Mouse (Mus musculus) WW6 (cell line): ENCODE data around the gene Src.
"Not testable (repeated sequence)": the region's sequence is repeated elsewhere in the genome, so short reads cannot be mapped to it uniquely, and the experiment has no call there.

Experiments used
- DNase-seq: peaks from one replicate; pipeline ENCODE4 v3.0.0-alpha.2; 2013; ENCODE audit warnings: low read depth, low spot score

Src gene

GRCm38 (mm10) chr2:157475437-157476379, 57.5 kb downstream of the Src start:
- DNase-seq: no peak

GRCm38 (mm10) chr2:157478651-157479050, 60.4 kb downstream of the Src start:
- no peak for DNase-seq

- DNase-seq: no peak
Measured at GRCm38 (mm10) chr2:157479858-157480568, 61.8 kb downstream of the Src start.

- no peak for DNase-seq
Measured at GRCm38 (mm10) chr2:157482729-157483128, 64.5 kb downstream of the Src start.

GRCm38 (mm10) chr2:157486559-157486958, 68.3 kb downstream of the Src start:
- DNase-seq: not testable (repeated sequence)

- DNase-seq: no peak
Measured at GRCm38 (mm10) chr2:157486981-157487656, 68.9 kb downstream of the Src start.

- no peak for DNase-seq
Measured at GRCm38 (mm10) chr2:157487733-157488175, 69.5 kb downstream of the Src start.

GRCm38 (mm10) chr2:157493240-157493639, 75.0 kb downstream of the Src start:
- no peak for DNase-seq

GRCm38 (mm10) chr2:157498529-157498928, 80.3 kb downstream of the Src start:
- no peak for DNase-seq

- DNase-seq: no peak
Measured at GRCm38 (mm10) chr2:157500364-157500763, 82.1 kb downstream of the Src start.

GRCm38 (mm10) chr2:157501324-157501723, 83.1 kb downstream of the Src start:
- DNase-seq: no peak

GRCm38 (mm10) chr2:157506779-157507178, 88.5 kb downstream of the Src start:
- DNase-seq: no peak

GRCm38 (mm10) chr2:157509182-157509581, 90.9 kb downstream of the Src start:
- DNase-seq: no peak

GRCm38 (mm10) chr2:157510031-157510430, 91.8 kb downstream of the Src start:
- no peak for DNase-seq

GRCm38 (mm10) chr2:157512859-157513258, 94.6 kb downstream of the Src start:
- DNase-seq: no peak

GRCm38 (mm10) chr2:157513737-157514208, 95.5 kb downstream of the Src start:
- no peak for DNase-seq

- DNase-seq: no peak
Measured at GRCm38 (mm10) chr2:157514353-157514752, 96.1 kb downstream of the Src start.

- DNase-seq: no peak
Measured at GRCm38 (mm10) chr2:157517526-157517925, 99.3 kb downstream of the Src start.

- no peak for DNase-seq
Measured at GRCm38 (mm10) chr2:157518451-157518850, 100.2 kb downstream of the Src start.

GRCm38 (mm10) chr2:157519452-157519851, 101.2 kb downstream of the Src start:
- no peak for DNase-seq

GRCm38 (mm10) chr2:157520496-157520895, 102.3 kb downstream of the Src start:
- DNase-seq: no peak
